Mouse (Mus musculus) embryo, embryonic 10 days (tissue): ENCODE results near the gene Plpp4.

ENCODE experiments used
- DNase-seq: peaks from one replicate; pipeline ENCODE4 v3.0.0-alpha.2; 2015; ENCODE audit warnings: low spot score

Plpp4 gene

DNA sequence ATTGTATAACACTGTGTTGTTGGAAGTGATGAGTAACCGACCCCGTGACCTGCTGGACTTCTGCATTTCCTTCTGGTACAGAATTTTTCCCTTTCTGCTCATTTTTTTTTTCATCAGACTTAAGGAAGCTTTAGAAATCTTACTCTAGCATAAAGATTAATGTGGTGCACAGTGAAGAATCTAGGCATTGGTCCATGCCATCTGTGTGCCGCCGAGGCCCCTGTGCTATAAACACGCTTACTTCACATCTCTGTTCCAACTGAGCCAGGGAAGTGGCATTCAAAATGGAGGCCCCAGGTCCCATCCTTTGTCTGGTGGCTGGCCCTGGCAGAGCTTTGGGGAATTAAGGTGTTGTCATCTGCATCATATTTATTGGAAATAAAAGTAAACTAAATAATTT lies 44.8 kb downstream of the Plpp4 start:
- DNase-seq = no peak

DNA sequence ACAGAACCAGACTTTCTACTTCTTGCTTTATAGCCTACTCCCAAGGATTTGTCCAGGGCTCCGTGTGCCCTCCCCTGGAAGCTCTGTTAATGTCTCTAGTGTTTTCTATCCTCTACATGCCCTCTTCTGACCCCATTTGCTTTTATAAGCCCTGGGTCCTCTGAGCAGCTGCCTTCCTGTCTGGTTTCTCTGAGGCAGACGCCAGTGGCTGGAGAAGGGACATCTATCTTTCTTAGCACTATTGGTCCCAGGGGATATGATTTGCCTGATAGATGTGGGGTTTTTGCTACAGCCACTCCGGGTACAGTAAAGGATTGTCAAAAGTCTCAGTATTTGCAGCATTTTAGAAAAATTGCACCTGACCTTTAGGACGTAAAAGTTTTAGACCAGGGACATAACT lies 46.5 kb downstream of the Plpp4 start:
- peak; percentile 46 for DNase-seq

DNA sequence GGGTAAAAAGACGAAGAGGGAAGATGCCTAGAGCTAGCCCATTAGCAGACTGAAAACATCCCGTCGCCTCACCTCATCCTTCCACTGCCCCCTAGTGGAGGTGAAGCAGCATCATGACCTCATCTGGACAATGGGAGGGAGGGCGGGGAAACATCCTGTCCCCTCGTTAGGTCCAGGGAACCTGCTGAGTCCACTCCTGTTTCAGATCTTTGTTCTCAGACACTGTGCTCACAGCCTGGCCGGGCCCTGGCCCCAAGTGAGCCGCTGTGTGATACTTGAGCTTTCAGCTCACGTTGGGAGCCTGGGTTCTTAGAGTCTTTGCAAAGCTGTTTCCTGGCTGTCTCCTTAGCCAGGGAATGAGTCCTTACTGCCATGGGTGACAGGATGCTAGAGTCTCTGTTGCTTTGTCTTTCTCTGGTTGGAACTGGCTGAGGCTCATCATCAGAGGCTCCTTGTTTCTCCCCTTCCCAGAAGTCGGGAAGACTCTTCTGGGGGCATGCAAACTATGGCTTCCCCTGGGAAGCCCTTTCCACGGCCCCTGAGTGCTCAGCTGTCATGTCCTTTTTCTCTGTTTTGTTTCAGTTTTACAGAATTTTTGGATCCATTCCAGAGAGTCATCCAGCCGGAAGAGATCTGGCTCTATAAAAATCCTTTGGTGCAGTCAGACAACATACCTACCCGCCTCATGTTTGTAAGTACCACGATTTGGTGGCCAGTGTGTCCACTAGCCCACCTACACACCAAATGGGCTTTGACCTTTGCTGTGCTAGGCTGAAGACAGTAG lies 50.4 kb downstream of the Plpp4 start:
- DNase-seq = peak; percentile 80

DNA sequence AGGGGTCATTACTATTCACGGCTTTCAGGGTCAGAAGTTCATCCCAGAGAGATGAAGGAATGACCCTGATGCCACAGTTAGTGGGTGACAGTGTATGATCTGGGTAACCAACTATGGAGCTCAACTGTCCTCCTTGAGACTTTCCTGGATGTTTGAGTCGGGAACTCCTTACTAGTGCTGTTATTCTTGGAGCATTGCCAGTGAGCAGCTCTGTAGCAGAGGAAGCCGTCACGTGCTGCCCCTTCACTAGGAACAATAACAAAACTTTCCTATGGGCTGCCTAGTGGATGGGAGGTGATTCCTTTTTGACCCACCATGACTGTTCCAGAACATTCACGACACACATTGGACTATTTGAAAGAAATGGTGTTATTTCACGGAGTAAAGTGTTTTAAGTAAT lies 51.8 kb downstream of the Plpp4 start:
- no peak for DNase-seq

DNA sequence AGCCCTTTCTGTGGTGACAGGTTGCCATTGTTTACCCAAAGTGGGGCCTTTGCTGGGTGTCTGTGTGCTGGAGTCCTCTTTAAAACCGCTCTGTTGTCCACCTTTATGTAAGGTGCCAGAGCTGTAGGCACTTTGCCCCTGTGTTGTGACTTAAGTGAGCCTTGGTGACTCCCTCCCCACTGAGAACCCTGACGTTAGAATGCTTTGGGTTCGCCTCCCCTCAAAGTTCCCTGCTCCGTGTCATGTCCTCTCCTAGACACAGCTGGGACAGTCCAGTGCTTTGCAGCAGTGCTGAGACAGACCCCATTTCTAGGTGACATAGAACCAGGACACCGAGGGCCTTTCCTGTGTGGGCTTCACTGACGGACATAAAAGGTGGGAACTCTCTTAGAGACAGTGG lies 55.7 kb downstream of the Plpp4 start:
- DNase-seq = no peak

DNA sequence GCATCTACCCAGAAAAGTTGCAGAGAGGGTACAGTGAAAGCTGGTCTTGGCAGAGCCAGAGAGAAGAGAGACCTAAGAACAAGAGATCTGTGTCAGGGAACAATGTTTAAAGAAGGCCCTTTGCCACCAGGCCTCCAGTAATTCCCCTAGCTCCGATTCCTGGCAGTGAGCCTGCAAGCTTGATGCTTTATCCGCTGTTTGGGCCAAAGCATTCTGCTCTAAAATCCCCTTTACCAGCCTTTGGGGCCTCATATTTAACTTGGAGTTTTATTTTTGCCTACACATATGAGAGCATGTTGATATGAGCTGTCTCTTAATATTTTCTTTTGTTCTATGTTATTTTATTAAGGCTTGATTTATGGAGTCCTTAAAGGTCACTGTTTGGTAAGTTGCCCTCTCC lies 57.1 kb downstream of the Plpp4 start:
- DNase-seq = no peak

DNA sequence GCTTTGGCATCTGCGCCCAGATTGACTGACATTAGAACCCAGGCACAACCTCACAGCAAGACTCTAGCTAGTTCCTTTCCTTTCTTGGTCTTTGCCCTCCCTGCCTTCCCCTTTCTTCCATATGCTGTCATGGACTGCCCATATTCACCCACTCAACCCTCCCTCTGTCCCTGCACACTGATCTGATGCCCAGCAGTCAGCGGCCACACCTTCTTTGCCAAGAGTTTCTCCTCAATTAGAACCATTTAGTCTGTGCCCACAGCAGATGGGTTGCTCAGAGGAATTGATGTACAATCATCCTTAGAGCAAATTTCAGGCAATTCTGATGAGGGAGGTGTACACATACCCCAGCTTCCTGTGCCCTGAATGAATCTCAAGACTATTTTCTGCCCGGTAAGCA lies 83.3 kb downstream of the Plpp4 start:
- no peak for DNase-seq

DNA sequence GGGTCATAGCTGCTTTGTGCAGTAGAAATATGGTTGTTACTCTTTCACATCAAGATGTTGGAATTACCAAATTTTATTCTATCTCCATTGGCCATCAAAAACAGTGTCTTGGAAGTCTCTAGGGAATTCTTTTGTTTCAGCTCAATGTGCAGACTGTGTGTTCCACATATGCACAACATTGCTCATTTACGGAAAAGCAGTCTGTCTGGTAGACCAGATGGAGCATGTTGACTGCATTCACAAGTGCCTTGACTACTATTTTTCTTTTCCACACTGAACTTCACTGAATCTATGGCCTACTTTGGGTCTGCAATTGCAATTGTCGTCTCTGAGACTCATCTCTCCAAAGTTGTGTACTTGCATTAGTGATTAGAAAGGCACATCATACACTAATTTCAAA lies 98.7 kb downstream of the Plpp4 start:
- no peak for DNase-seq

DNA sequence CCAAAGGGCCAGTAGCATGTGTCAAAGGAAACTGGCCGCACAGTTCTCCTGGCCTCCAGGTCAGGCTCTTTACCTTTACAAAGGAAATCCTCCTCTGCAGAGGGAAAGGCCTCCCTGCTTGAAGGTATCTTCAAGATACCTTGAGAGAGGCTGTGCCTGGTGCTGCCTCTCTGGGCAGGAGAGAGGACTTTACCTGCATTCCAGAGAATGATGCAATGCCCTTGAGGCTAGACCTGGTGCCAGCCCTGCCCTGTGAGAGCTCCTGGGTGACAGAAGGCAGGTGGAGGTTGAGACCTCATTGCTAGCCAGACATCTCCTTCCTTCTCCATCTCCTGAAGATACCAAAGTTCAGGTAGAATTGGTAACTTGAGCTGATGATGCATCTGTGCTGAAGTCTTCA lies 118.5 kb downstream of the Plpp4 start:
- no peak for DNase-seq

DNA sequence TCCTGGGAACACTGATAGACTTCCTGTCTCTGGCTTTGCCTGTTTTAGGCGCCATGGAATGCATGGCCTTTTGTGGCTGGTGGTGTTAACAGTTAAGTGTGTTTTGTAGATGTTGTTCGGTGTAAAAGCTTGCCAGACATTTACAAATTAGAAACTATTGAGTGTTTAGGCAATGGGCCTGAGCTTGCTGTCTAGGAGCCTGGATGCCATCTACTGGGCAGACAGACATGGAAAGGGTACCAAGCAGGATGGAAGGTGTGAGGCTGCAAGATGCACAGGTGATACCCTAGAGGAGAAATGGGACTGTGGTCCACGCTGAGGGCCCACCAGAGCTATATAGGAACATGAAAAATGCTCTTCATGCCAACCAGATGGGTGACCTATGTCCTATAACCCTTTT lies 128.3 kb downstream of the Plpp4 start:
- DNase-seq = no peak

DNA sequence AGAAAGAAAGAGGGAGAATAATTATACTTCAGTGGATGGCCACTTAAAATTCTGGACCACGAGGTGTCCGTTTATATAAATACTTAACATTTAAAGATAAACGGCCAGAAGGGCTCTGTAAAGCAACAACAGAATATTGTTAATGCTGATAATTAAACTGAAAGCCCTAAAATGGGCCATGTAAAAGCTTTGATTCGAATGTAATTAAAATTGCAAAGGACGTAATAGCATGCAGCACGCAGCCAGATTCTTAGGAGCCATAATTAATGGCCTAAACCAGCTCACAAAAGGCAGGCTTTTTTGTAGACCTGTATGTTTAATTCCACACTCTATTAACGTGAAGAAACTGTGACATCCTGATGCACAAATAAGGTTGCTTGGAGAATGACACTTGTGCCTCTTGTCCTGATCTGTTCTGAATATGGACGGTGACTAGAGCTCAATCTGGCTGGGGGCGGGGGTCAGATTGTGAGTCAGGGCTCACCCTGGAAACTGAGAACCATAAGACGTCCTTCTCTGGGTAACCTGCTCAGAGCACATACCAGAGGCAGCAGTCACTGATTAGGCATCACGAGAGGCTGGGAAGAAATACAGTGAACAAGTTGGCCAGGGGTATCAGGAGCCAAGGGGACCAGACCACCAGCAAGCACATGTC lies 136.1 kb downstream of the Plpp4 start:
- DNase-seq = no peak

DNA sequence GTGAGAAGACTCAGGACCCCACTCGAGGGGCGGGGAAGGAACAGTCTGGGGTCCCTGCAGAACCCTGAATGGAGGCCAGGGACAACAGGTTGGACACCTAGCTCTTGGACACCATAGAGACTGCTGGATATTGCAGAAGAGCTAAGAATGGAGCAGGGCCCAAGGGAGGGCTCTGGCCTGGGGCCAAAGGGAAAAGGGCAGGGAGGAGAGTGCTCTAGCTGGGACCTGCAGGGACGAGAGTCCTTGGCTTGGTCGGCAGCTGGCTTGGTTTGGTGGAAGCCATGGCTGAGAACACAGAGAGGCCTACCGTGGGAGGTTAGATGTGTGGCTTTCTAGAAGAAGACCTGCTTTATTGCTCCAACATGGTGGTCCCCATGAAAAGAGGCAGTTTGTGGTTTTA lies 139.7 kb downstream of the Plpp4 start:
- DNase-seq = no peak

DNA sequence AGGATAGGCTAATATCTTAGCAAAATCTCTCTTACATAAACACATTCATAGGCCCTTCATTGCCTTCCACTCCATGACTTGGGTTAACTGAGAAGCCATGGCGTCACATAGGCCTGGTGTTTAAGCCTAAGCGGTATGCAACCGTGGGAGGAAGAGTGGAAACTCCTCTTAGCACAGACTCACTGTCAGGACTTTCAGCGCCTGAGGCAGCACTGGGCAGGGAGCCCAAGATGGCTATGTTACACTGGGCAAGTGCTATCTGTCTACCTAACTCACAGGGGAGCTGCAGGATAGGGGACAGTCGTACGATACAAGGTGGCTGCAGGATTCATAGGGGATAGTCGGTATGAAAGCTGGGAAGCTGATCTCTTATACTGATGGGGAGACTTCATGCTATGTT lies 142.2 kb downstream of the Plpp4 start:
- DNase-seq = no peak

DNA sequence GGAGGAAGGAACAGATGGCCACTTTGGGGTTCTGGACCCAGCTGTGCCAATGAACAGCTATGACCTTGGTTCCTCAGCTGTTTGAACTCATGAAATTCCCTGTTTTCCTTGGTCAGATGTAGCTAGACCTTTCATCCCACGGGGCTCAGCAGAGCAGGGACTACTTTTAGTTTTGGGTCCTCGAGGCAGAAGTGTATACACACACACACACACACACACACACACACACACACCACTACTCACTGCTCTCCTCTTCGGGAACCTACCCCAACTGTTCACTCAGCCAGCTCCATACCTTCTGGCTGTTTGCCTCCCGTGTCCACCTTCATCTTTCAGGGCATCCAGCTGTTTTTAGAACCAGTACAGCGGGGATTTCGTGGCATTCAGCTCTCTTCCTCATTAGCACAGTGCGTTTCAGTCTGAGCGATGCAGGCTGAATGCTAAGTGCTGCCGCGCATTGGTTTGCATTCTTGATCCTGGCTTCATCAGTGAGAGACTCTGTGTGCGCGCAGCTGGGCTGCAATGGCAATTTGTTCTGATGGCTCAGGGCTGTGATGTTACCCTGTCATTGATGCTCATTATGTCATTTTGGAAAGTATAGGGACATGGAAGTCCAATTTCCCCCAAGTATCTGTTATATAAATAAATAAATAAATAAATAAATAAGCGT lies 146.0 kb downstream of the Plpp4 start:
- DNase-seq = no peak

DNA sequence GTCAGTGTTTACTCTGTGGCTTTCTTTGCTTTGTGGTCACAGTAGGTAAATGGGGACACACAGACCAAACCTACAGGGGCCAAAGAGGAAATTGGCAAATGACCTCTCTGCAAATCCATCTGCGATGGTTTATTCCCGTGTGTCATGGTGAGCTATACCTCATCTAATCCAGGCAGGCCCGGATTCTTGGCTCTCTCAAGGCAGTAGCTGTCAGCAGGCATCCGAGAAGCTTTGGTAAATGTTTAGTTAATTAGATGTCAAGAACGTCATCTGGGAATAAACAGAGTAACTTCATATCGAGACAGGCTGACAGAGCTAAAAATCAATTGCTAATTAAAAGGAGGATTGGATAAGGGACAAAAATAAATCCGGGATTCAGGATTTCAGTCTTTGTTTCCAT lies 149.2 kb downstream of the Plpp4 start:
- DNase-seq = no peak

DNA sequence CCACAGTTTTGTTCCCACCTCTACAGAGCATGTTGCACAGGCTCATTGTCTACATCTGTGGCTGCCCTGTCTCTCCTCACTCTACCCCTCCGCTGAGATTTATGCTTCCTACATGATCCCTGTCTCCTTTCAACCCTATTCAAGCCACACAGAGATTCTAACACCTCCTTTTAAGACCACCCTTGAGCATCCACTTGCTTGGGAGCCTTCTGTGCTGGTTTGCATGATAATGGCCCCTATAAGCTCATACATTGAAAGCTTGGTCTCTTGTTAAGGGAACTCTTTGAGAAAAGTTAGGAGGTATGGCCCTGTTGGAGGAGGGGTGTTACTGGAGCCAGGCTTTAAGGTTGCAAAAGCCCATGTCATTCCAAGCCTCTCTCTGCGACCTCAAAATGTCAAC lies 155.9 kb downstream of the Plpp4 start:
- DNase-seq = no peak

DNA sequence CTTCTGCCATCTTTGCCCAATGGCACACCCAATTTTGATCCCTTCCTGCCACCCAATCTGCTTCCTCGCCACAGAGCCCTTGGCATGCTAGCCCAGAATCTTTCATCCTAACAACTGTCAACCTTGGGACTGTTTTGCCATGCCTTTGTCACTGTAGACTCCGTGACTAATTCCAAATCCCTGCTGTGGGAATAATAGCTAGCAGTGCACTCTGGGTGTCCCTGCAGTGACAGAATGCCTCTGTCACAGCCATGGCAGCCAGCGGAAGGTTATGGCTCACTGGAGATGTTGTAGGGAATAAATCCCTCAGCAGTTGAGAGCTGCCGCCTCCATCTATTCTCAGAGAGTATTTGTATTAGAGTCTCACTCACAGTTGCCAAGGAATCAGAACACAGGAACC lies 158.3 kb downstream of the Plpp4 start:
- DNase-seq = peak; percentile 31

DNA sequence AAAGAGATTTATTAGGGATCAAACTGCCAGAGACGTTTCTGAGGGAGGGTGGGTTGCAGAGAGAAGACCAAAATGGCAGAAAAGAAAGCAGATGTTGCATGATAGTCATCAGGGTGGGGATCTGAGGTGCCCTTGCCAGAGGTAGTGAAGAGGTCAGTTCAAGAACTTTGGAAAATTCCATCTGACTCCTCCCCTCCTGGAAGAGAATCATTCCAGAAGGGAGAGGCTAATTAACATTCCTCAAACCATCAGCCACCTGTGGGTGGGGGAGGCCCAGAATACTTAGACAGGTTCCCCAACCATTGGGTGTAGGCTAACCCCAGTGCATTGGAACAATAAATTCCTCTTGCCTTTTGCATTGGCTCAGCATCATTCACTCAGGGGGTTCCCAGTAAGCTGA lies 164.3 kb downstream of the Plpp4 start:
- DNase-seq = no peak

DNA sequence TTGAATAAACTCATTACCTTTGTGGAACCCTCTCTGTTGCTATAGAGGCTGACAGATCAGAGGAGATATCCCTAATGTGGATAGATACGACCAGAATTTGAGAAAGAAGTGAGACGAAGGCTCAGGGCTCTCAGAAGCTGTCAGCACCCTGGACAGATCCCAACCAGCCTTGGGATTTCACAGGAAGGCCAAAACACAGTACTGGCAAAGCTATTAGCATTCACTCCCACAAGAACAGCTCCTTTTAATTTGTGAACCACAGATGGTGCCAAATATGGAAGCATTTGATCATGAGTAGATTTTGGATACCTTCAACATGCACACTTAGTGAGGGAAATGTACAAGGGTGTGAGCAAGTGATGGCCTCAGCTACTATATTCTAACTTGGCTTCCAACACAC lies 168.7 kb downstream of the Plpp4 start:
- peak; percentile 72 for DNase-seq

DNA sequence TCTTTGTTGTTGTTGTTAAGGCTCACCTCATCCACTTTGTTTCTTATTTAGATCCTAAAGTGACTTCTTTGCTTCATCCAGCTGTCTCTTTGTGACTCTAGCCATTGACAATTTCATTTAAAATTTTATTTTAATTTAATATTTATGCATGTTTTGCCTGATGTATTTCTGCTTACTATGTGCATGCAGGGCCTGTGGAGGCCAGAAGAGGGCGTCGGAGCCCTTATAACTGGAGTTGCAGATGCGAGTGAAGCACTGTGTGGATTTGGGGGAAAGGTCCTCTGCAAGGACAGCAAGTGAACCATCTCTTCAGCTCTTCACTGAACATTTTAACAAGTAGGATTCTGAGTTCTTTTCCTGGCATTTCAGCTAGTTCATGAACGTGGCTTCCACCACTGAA lies 172.0 kb downstream of the Plpp4 start:
- DNase-seq = no peak

DNA sequence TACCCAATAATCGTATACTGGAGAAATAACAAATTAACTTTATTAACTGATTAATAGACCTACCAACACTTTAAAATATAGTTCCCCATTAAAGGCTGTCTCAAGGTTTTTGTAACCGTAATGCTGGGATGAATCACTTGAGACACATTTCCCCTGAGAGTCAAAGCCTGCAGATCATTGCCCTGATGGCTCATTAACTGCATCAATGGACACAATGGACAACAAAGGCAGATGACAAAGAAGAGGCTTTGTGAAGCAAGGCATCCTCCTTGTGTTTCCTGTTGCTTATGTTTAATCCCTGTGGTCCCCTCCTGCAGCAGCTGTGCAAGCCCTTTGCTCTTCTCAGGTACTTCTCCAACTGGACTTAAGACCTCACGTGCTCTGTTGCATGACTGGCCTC lies 173.1 kb downstream of the Plpp4 start:
- DNase-seq = peak; percentile 9
